Mouse (Mus musculus) neural tube, embryonic 14.5 days (tissue): Measurements from ENCODE around the gene Tnrc6b. TPM values are rescaled to one million over a fixed set of nuclear protein-coding genes. Genes with fewer than 3 reads are reported as not detected.

ENCODE experiments used
- ATAC-seq: fragments of 200-750 bp; cut with Nextera tagmentation; 2 replicates; pipeline ENCODE4 v1.8.0; 2017; ENCODE audit warnings: low read depth, mild to moderate bottlenecking, moderate TSS enrichment, moderate library complexity
- H3K27ac ChIP-seq: fragments of 300-500 bp; sonication (generic); 2 replicates; pipeline ENCODE4 v1.5.1; 2014; ENCODE audit warnings: low read depth, mild to moderate bottlenecking, control low read depth, low read length, moderate library complexity, mixed read lengths
- H3K27me3 ChIP-seq: fragments of 300-500 bp; sonication (generic); 2 replicates; pipeline ENCODE4 v1.6.1; 2014; ENCODE audit warnings: low read length; ENCODE audit not compliant: control insufficient read depth, insufficient read depth
- H3K36me3 ChIP-seq: fragments of 300-500 bp; sonication (generic); 2 replicates; pipeline ENCODE4 v1.6.1; 2014; ENCODE audit warnings: low read length, mixed read lengths; ENCODE audit not compliant: control insufficient read depth, insufficient read depth
- H3K4me1 ChIP-seq: fragments of 300-500 bp; sonication (generic); 2 replicates; pipeline ENCODE4 v1.6.1; 2014; ENCODE audit warnings: low read length; ENCODE audit not compliant: control insufficient read depth, insufficient read depth
- H3K4me2 ChIP-seq: fragments of 300-500 bp; sonication (generic); 2 replicates; pipeline ENCODE4 v1.6.1; 2014; ENCODE audit warnings: mild to moderate bottlenecking, low read depth, low read length, control low read depth
- H3K4me3 ChIP-seq: fragments of 300-500 bp; sonication (generic); 2 replicates; pipeline ENCODE4 v1.5.1; 2014; ENCODE audit warnings: low read depth, low read length, control low read depth, mixed read lengths
- H3K9ac ChIP-seq: fragments of 300-500 bp; sonication (generic); replicated peaks from 2 replicates; pipeline ENCODE4 v1.6.1; 2014; ENCODE audit warnings: low read depth, mild to moderate bottlenecking, control low read depth, low read length, mixed read lengths
- H3K9me3 ChIP-seq: fragments of 300-500 bp; sonication (generic); 2 replicates; pipeline ENCODE4 v1.6.1; 2016; ENCODE audit warnings: low read length; ENCODE audit not compliant: control insufficient read depth
- WGBS: fragments of 180-500 bp; shearing (Covaris S2); extraction: QIAGEN DNeasy Blood & Tissue Kit; methylation state at CpG from one replicate; pipeline ENCODE4 v1.1.7; 2014; 5-methylcytosine and 5-hydroxymethylcytosine counted together
- polyA plus RNA-seq: library from polyadenylated mRNA; unstranded; fragments of >200 nt; fragmentation: Nextera tagmentation; extraction: Ambion mirVana; gene quantifications from 2 replicates; pipeline ENCODE4 v1.2.1, GENCODE M21; 2014

Gene Tnrc6b
- polyA plus RNA-seq, 1 experiment from 2014 or later = 26.5 TPM

- Histone ChIP-seq H3K36me3 (no peaks in the 10 kb centered on the region), H3K4me3 (no peak overlapping the region)
- no peak for ATAC-seq
Observed at GRCm38 (mm10) chr15:80760504-80760903, 49.4 kb downstream of the Tnrc6b start.

DNA sequence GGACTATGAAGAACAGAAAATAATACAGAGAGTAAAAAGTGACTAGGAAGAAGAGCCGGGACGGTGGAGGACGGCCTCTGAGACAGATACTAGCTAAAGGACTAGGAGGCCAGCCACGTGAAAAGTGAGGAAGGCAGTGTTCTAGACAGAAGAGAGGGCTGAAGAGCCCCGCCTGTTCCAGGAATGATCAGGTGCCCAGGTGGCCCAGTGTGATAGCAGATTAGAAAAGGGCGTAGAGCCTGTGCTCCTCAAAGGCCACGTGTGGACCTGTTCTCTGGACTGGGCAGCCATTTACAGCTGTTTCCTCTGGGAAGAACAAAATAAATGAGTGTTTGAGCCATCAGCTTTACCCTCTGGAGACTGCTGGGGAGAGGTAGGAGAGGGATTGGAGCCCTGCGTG lies 49.8 kb downstream of the Tnrc6b start:
- Histone ChIP-seq H3K36me3 (no peaks in the 10 kb centered on the region), H3K27ac (no peak overlapping the region), H3K9ac (no peak overlapping the region), H3K4me1 (no peaks in the 10 kb centered on the region), H3K4me2 (no peak overlapping the region), H3K4me3 (no peak overlapping the region), H3K27me3 (no peaks in the 10 kb centered on the region), H3K9me3 (no peaks in the 10 kb centered on the region)
- 75% methylated on average over 8 of the region's 8 CpGs for WGBS
- no peak for ATAC-seq

More at GRCm38 (mm10) chr15:80760504-80760903, 49.4 kb downstream of the Tnrc6b start:
- H3K9me3 ChIP-seq = no peaks in the 10 kb centered on the region
- no peaks in the 10 kb centered on the region for H3K4me1 ChIP-seq
- WGBS = 84% methylated on average over 3 of the region's 3 CpGs
- no peaks in the 10 kb centered on the region for H3K27me3 ChIP-seq
- H3K4me2 ChIP-seq = no peak overlapping the region
- no peak overlapping the region for H3K9ac ChIP-seq
- H3K27ac ChIP-seq = no peak overlapping the region

DNA sequence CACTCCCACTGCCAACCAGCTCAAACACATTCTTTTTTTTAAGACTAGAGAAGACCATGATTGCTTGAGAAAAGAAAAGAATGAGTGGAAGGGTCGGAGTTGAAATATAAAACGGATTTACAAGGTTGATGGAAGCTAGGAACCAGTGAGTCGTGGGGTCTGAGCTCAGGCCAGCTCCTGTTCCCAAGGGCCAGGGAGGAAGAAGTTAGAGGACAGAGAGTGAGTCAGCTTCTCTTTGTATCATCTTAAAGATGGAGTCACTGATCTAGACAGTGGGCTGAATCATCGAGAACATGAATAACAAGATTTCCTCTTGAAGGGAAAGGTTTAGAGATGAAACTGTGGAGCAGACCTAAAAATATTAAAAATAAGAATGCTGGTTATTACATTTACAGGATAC lies 51.5 kb downstream of the Tnrc6b start:
- Histone ChIP-seq H3K4me3 (no peak overlapping the region), H3K9me3 (no peaks in the 10 kb centered on the region), H3K27me3 (no peaks in the 10 kb centered on the region), H3K4me1 (no peaks in the 10 kb centered on the region), H3K27ac (no peak overlapping the region), H3K36me3 (no peaks in the 10 kb centered on the region), H3K9ac (no peak overlapping the region), H3K4me2 (no peak overlapping the region)
- no peak for ATAC-seq
- WGBS = 90% methylated on average over 4 of the region's 4 CpGs

GRCm38 (mm10) chr15:80764666-80765065 lies 53.6 kb downstream of the Tnrc6b start:
- ATAC-seq = no peak
- Histone ChIP-seq H3K9me3 (no peaks in the 10 kb centered on the region), H3K36me3 (no peaks in the 10 kb centered on the region), H3K27me3 (no peaks in the 10 kb centered on the region), H3K4me2 (no peak overlapping the region), H3K4me3 (no peak overlapping the region), H3K4me1 (no peaks in the 10 kb centered on the region), H3K9ac (no peak overlapping the region), H3K27ac (no peak overlapping the region)
- WGBS = 93% methylated on average over 6 of the region's 6 CpGs

DNA sequence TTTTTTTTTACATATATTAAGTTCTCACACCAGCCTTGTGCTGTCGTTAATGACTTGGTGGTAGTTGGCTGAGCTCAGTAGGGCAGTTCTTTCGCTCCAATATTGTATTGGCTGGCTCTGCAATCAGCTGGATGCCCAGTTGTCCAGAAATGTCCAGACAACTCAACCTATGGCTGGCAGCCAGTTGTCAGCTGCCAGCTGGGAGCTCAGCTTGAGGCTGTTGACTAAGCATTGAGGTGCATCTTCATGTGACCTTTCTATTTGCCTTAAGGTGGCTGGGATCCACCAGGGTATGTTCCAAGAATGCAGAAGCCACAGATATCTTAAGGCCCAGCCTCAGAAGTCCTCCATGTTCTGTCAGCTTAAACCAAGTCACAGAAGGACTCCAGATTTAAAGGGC lies 54.3 kb downstream of the Tnrc6b start:
- Histone ChIP-seq H3K4me2 (no peak overlapping the region), H3K4me1 (no peaks in the 10 kb centered on the region), H3K27ac (no peak overlapping the region), H3K9me3 (no peaks in the 10 kb centered on the region), H3K27me3 (no peaks in the 10 kb centered on the region), H3K4me3 (no peak overlapping the region), H3K9ac (no peak overlapping the region), H3K36me3 (no peaks in the 10 kb centered on the region)
- no peak for ATAC-seq
- 79% methylated on average over 2 of the region's 2 CpGs for WGBS

DNA sequence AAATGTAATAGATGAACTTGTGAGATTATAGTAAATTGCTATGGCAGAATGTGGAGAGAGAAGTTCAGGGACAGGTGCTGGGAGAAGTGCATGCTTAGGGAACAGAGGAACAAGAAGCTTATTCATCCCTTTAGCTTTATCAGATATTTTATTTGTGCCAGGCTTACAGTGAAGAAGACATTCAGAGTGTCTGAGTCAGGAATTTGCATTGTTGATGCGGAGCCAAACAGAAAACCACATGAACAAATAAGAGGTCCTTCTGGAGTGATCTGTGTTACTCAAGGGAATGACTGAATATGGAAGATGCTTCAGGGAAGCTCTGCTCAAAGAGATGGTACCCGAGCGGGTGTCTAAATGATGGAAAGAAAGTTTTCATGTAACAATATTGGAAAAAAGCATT lies 57.1 kb downstream of the Tnrc6b start:
- H3K9ac ChIP-seq = no peak overlapping the region
- ATAC-seq = no peak
- H3K27me3 ChIP-seq = no peaks in the 10 kb centered on the region
- no peak overlapping the region for H3K27ac ChIP-seq
- H3K4me1 ChIP-seq = no peaks in the 10 kb centered on the region
- H3K9me3 ChIP-seq = no peaks in the 10 kb centered on the region
- no peak overlapping the region for H3K4me2 ChIP-seq
- WGBS = 85% methylated on average over 3 of the region's 3 CpGs
- no peaks in the 10 kb centered on the region for H3K36me3 ChIP-seq
- no peak overlapping the region for H3K4me3 ChIP-seq

GRCm38 (mm10) chr15:80771926-80772441 lies 60.9 kb downstream of the Tnrc6b start:
- Histone ChIP-seq H3K27me3 (no peaks in the 10 kb centered on the region), H3K9me3 (no peaks in the 10 kb centered on the region), H3K36me3 (no peaks in the 10 kb centered on the region), H3K4me3 (no peak overlapping the region), H3K4me1 (no peaks in the 10 kb centered on the region), H3K9ac (no peak overlapping the region), H3K4me2 (no peak overlapping the region), H3K27ac (no peak overlapping the region)
- ATAC-seq = no peak
- 41% methylated on average over 1 of the region's 1 CpGs for WGBS

- Histone ChIP-seq H3K27ac (no peak overlapping the region), H3K4me3 (no peak overlapping the region), H3K9me3 (no peaks in the 10 kb centered on the region), H3K4me2 (no peak overlapping the region), H3K36me3 (no peaks in the 10 kb centered on the region), H3K9ac (no peak overlapping the region), H3K4me1 (no peaks in the 10 kb centered on the region), H3K27me3 (no peaks in the 10 kb centered on the region)
- WGBS = 100% methylated on average over 1 of the region's 1 CpGs
- no peak for ATAC-seq
Observed at GRCm38 (mm10) chr15:80774666-80775065, 63.6 kb downstream of the Tnrc6b start.

DNA sequence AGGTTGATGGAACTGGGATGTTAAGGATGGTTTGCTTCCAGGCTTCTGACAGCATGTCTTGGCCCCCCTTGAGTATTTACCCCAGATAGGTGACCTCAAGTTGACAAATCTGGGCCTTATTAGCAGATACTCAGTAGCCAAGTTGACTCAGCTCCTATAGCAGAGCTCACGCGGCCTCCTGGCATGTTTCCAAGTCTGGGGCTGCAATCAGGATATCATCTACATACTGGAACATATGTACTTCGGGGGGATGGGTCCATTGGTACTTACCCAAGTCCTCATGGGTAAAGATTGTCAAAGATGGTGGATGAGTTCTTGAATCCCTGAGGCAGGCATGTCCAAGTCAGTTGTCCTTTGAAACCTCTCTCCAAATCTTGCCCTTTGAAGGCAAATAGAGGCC lies 67.9 kb downstream of the Tnrc6b start:
- Histone ChIP-seq H3K27ac (no peak overlapping the region), H3K27me3 (no peaks in the 10 kb centered on the region), H3K4me1 (no peaks in the 10 kb centered on the region), H3K9me3 (no peaks in the 10 kb centered on the region), H3K4me2 (no peak overlapping the region), H3K9ac (no peak overlapping the region), H3K4me3 (no peak overlapping the region), H3K36me3 (no peaks in the 10 kb centered on the region)
- WGBS = 80% methylated on average over 3 of the region's 3 CpGs
- ATAC-seq = no peak
